Mouse (Mus musculus) brain, embryonic 14.5 days (tissue): Measurements from ENCODE around the gene Sit1.
A peak's percentile ranks its signal among the peaks of the same experiment; 100 is the strongest.

Source experiments
- CTCF ChIP-seq: fragments of 200-500 bp; IDR thresholded peaks from 2 replicates; pipeline ENCODE4 v1.5.1; 2012; ENCODE audit warnings: inconsistent platforms, mild to moderate bottlenecking, moderate library complexity, borderline replicate concordance; ENCODE audit not compliant: insufficient read depth, insufficient read length; ENCODE audit errors: extremely low read depth
- POLR2A ChIP-seq: fragments of 200-500 bp; IDR thresholded peaks from 2 replicates; pipeline ENCODE4 v1.6.1; 2012; ENCODE audit warnings: mild to moderate bottlenecking, inconsistent platforms, borderline replicate concordance; ENCODE audit not compliant: poor library complexity, insufficient read depth, insufficient read length, severe bottlenecking; ENCODE audit errors: extremely low read depth

- TF ChIP-seq CTCF (no peak), POLR2A (peak; percentile 44; the same call in 1 of the 2 replicates)
Observed at GRCm38 (mm10) chr4:43442456-43443361, 40.8 kb downstream of the Sit1 start.
